Mouse (Mus musculus): Measurements from ENCODE around the gene Cdk5r1.

The Cdk5r1 gene

DNA sequence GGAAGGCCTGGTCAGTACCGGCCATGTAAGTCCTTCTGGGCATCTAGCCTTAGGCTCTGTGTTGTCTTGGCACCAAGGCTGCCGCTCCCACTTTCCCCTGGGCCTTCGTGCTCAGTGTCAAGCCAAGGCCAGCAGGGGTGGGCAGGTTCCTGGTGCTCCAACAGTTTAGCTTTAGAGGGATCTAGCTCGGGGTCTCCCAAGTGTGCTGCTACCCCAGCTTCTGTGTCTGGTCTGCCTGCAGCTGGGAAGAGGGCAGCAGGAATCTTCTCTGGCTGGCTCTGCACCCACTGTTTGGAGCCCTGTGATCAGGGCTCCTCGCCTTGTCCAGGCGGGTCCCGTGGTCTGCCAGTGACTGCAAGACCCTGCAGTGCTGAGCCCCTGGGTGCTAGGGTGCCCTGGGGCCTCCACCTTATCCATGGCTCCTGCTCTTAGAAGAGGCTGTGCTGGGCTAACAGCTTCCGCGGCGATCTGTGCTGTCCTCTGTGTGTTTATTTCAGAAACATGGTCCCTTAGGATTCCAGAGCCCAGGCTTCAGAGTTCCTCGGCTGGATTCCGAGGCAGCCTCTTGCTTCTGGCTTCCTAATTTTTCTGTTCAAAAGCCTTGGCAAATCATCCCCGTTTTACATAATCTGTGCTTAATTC is 4.7 kb downstream of the Cdk5r1 start:
- DNase-seq = peak; percentile 58

DNA sequence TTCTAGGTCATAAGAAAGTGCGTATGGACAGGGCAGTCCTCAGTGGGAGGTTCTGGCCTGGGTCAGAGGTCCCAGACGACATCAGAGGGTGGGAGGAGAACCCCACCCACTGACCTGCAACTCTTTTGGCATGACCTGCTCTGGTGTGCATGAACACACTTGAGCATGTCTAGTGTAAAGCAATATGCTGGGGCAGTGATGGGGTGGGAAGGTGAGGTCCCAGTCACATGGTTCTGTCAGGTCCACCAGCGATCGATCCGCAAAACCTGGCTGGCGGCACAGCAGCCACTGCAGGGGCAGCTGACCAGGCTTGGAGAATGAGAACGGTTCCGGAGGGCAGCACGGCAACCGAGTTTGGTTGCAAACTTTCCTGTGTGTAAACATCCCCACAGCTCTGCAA is 5.5 kb downstream of the Cdk5r1 start:
- DNase-seq = peak; percentile 66

DNA sequence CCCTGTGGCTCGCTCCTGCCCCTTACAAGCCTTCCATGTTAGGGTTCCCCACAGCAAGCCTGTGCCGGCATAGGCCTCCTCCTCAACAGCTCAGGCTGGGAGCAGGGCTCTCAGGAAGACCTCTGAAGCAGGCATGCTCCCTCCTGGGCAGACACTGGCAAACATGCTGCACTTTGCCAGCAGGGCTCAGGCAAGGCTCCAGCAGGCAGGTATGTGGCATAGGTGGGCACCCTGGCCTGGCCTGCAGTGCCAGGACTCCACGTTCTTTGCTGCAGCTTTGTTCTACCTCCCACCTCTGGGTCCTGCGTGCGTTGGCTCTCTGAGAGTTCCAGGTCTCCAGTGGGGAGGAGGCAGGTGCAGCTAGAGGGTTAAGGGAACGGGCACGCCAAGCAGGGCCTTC is 6.1 kb downstream of the Cdk5r1 start:
- peak; percentile 78 for DNase-seq

DNA sequence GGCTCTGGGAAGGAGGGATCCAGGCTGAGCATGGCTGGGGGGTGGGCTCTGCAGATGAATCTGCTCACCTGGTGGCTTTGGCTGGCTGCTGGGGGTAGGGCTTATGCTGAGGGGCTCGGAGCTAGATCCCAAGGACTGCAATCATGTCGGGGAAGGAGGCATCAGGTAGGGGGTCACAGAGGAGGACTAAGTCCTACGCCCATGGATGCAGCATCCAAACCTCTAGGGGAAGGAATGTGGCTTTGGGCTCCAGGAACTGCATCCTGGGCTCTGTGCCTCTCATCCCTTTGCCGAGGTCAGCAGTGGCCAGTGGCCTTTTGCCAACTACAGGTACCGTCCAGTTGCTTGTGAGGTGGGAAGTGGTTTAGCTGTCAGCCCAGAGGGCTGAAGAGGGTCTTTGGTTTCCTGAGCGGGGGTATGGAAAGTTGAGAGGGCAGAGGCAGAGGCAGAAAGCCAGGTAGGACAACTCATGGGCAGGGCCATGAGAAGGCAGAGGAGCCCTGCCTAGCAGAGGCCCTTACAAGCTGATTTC is 6.8 kb downstream of the Cdk5r1 start:
- peak; percentile 78 for DNase-seq

DNA sequence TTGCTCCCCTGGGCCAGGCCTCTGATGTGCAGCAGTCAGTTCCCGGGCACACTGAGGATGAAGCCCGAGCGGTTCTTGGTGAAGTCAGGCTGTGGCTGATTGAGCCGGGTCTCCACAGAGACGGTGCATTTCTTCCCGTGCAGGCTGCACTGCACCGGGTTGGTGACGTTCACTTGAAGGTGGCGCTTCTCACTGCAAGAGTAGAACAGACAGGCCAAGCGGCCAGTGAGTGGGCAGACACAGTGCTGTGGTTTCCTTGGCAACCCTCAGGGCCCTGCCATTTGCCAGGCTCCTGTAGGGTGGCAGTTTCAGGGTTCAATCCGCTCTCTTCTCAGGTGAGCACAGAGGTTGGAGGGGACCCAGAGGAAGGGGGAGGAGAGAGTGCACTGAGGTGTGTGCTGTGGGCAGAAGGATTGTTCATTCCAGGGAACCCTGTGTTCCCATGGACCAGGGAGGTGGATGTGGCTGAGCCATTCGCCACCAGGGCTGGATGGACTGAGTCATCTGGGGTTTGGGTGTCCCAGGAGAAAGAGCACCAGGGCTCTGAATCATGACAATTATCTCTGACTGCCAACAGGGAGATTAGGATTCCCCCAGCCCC is 7.5 kb downstream of the Cdk5r1 start:
- peak; percentile 98 for DNase-seq

DNA sequence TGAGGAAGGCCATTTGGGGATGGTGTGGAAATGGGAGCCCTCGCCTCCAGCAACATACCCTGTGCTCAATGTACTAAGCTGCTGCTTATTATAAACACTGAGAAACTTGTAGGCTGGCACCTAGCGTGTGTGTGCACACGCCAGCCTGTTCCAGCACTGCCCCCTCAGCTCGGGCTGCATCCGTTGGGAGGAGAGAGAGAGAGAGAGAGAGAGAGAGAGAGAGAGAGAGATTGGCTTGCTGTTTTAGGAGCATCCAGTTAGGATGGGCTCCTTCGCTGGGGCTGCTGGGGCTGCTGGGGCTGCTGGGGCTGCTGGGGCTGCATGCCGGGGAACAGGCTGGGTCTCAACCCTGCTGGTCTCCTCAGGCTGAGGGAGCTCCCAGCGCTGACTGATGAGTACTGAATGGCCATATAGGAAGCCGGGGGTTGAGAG is 8.3 kb downstream of the Cdk5r1 start:
- DNase-seq = no peak

DNA sequence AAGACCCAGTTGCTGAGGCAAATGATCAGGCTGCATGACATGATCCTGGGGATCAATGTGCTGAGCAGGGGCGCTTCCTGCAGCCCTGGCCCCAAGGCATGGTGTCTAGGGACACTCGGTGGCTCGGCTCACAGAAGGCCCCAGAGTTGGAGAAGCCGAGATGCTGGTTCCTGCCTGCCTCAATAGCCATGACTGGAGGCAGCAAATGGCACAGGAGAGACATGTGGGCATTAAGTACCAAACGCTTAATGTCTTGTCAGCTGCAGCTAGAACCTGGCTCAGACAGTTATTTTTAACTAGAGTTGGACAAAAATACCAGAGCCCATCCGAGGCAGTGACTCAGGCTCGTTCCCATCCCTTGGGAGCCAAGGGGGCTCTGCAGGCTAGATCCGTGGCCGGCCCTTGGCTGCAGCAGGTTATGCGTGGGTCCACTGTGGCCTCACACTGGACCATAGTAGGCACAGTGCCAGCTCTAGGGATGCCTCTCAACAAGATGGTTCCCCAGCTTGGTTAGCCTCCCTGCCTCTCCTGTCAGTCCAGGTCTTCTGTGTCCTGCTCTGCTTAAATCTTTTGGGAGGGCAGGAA is 8.9 kb downstream of the Cdk5r1 start:
- peak; percentile 62 for DNase-seq

DNA sequence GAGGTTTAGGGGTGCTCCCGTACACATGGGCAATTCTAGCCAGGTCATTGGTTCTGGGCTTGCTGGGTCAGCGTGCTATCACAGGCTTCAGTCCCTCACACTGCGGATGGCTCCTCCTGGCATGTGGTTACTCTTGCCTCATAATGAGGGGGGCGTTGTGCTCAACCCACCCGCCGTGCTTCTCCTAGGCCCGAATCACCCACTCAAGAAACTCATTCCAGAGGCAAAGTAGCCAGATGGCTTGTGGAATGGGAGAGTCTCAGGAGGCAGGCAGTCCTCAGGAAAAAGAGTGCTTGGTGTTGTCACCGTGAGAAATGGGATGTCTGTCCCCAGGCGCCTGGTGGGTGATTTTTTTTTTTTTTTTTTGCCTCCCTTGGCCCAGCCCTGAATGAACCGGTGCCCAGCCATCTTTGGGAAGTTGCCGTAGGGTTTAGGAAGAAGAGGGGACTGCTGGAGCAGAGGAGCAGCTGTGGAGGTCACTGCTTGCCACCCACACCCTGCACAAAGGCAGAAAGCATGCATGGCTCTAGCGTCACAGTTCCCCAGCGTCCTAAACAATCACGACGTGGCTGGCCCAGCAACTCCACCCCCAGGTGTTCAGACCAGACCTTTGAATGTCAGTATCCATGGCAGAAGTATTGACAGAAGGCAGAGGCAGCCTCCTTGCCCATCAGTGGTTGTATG is 11.2 kb downstream of the Cdk5r1 start:
- DNase-seq = peak; percentile 32

DNA sequence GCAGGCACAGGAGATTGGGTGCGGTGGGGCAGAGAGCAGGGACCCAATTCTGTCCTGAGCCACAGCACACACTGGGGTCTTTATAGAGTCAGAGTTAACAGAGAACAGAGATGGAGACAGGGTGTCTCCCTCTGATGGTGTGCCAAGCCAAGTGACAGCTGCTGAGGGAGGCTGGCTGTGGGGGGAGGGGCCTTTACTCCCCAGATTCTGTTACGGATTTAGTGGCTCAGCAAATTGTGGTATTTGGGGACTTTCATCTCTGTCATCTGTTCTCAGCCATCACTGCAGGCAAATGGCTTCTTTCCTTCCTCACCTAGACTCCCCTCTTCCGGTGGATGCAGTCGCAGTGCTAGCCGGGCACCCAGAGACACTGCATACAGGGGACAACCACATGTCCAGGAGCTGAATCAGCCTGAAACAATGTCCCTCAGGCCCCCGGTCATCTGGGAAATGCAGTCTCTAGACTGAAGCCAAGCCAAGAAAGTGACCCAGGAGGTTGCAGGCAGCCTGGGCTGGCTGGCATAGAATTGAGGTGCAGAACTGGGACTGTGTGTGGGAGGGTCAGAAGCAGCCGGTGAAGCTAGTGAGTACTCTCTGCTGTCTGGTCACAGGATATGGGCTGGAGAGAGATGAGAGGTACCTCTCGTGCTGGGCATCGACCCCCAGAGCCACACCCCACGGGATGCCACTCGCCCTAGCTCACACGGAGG is 12.5 kb downstream of the Cdk5r1 start:
- peak; percentile 42 for DNase-seq

DNA sequence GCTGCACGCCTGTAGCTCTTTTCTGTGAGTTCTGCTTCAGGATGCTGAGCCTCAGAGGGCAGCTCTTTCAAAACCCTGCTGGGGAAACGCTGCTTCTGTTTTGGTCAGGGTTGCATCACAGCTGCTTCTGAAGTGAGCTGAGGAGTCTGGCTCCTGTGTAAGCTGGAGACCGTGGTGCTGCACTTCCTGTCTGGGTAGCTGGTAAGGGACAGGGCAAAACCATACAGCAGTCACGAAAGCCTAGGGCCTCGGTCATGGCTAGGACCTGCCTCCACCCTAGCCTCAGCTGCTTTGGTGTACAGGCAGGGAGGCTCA is 13.0 kb downstream of the Cdk5r1 start:
- no peak for DNase-seq

DNA sequence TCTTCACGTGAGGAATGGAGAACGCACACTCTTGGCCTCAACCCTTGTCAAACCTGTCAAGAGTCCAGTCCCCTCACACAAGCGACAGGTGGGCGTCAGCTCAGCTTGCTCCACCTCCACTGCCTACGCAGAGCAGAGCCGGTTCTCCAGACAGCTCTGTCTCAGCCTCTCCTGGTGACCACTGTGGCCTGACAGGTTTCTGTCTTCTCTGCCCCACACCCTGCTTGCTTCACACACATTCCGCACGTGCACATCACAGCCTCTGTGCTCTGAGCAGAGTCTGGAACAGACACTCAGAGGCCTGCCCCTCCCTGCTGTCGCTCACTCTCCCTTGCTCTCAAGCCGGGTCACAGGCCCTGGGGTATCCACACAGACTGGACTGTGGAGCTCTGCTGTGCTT is 14.0 kb downstream of the Cdk5r1 start:
- no peak for DNase-seq

DNA sequence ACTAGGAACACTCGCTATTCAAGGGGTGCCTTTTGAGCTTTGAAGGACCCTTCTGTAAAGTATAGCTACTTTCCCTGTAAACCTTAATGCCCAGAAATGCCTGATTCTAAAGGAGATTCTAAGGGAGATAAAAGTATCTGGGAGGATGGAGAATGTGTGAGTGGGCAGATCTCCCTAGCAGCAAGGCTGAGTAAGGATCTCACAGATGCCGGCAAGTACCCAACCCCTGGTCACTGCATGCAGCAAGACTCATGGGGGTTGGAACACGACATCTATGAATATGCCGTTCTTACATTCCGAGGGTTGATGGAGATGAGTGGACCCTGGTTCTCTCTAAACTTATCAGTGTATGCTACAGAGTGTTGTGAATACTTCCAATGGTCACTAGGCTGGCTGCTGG is 16.4 kb downstream of the Cdk5r1 start:
- no peak for DNase-seq

DNA sequence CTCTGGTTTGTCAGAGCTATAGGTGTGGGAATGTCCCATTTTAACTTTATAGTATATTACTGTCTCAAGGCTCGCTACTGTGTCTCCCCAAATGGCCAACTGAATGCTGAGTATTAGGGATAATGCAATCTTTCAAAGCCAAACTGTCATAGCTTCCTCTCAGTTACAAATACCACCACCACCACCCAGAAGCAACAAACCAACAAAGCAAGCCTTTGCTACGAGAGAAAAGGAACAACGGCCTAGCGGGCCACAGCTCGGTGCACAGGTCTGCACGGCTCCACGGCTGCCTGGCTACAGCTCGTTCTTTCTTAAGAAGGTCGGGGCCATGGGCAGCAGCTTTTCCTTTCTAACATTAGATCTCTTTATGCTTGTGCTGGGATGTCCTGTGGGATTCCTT is 18.0 kb downstream of the Cdk5r1 start:
- no peak for DNase-seq

DNA sequence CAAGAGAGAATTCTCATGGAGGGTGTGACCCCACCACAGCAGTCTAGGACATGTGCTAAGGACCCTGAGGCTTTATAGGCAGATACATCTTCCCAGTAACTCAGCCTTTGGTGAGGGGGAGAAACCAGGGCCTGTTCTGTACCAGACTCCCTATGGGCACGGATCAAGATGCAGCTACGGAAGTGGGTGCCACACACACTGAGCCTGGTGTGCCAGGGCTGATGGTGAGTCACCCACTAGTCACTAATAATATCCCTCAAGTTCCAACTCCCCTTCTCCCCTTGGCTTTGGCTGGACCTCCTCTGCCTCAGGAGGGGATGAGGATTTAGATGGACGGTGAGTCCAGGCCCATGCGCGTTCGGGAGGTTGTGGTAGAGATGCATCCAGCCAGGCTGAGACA is 19.1 kb downstream of the Cdk5r1 start:
- no peak for DNase-seq

DNA sequence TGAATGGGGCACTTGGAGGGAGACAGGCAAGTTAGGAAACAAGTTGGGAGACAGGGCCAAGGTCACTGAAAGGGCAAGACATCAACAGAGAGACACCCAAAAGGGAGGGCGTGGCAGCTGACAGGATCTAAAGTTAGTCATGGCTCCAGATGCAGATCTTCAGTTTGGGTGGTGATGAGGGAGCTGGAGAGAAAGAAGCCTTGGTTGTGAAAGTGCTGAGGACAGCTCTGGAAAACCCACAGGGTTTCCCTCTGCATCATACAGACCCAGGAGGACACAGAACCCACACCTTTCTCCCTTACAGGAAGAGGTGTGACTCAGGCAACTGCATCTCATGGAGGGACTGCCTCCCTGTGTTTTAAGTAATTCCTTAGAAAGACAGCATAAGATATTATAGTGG is 19.8 kb downstream of the Cdk5r1 start:
- no peak for DNase-seq

DNA sequence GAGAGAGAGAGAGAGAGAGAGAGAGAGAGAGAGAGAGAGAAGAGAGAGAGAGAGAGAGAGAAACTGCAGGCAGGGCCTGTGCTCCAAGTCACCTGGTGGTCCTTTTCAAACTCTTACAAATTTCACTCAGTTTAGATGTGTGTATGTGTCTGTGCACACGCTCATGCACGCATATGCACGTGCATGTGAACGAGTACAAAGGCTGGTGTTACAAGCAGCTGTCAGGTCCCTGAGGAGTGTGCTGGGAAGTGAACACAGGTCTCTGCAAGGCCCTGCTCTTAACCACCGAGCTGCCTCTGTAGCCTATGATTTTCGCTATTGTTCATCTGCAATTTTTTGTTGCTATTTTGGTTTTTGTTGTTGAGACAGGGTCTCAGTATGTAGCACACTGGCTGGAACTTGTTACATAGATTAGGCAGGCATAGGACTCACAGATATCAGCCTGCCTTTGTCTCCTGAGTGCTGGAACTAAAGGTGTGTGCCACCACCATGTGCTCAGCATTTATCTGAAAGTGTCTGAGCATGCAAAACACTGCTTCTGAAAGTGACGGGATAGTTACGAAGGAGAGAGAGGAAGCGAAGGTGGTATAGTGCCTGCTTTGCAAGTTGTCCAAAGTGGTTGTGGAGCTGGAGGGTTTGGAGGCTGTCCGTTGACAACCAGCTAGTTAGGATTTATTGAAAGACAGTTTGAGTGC is 20.5 kb downstream of the Cdk5r1 start:
- DNase-seq = no peak

DNA sequence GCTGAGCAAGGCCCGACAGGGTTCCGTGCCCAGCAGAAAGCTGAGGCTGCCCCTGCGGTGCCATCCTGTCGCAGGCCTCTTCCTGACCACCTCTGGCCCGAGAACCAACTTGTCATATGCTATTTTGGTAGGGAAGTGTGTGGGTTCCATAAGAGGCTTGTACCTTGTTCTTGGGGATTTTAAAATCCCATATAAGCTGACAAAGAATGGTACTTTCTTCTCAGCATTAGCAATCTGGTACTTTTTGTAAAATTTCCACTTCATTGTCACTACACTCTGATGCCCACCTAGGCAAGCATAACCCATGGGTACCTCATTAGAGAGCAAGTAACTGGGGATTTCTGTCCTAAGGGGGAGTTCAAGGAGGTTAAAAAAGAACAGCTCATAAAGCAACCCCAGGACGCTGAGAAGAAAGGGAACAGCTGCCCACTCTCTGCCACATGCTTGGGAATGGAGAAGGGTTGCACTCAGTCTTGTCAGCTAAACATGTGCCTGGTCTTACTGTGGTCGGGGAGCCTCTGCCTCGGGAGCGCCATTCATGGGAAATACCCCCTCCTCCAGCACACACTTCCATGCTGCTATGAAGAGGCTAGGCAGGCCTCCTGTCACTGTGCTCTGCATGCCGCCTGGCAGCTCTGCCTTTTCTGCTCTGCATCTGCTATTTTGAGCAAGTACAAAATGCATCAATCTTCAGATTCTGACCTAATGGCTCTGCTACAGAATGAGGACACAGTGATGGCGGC is 21.7 kb downstream of the Cdk5r1 start:
- DNase-seq = no peak

DNA sequence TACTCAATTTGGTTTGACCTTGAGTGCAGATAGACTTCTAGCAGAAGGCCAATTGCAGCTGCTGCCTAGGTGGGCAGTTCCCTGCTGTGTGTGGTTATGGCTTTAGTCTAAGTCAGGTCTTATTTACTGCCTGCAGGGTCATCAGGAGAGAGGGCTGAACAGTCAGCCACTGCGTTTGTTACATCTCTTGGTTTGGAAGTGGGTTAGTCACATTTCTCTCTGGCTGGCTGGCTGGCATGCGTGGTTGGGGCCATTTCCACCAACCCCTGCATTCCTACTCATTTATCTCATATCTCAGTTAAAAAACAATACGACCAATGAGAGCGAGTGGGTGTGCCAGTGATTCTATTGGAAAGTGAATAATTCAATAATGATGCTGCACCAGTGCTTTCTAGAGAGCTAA is 22.7 kb downstream of the Cdk5r1 start:
- no peak for DNase-seq

DNA sequence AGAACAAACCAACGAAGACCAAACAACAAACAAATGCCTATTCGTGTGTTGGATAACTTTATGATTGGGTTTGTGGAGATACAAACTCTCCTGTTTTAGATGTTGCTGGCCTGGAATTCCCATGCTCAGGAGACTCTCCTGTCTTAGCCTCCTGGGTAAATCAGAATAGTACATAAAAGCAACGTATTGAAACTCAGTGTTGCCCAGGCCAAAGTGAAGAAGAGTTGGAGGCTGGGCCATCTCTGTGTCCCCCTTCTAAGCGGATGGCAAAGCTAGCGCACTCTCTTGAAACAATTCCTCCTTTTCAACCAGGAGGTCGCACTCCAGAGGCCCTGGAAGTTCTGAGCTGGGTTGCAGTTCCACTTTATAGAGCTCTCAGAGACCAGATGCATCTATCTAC is 26.5 kb downstream of the Cdk5r1 start:
- no peak for DNase-seq

DNA sequence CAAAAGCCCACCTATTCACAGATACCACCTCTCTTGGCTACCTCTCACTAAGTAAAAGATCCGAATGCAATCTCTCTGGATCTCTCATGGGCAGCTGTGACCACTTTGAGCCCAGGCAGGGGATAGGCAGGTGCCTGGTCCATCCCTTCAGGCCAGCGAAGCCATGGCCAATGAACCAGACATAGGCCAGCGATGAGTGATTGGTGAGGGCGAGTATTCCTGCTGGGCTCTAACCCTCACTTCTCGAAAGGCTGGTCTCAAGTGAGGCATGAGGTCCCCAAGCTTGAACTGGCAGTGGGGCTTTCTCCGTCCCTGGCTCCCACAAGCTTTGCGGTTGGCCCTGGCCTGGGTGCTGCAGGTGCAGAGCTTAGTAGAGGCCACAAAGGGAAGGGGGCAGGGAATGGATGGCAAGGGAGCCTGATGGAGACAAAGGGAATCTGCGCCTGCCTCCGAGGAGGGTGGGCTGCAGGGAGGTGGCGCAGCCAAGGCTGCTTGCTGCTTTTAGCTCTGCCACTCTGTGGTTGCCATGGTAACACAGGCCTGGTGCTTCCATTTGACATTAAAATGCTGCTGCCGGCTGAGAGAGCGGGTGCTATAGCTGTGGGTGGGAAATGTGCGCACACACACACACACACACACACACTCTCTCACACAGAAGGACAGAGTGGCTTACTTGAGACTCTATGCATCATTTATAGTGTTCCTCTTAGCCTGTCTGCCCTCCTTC is 27.1 kb downstream of the Cdk5r1 start:
- DNase-seq = peak; percentile 50

Data from cerebellum, adult 9-11 months (tissue).